Mouse (Mus musculus) adrenal gland, adult (tissue): ENCODE data around the gene Cops6.

Experiments used
- DNase-seq, 2 experiments: peaks; one replicate each; pipeline ENCODE4 v3.0.0; 2022 to 2023; ENCODE audit warnings: low spot score in 1 of 2; ENCODE audit not compliant: inconsistent age in 2 of 2

The Cops6 gene

DNA sequence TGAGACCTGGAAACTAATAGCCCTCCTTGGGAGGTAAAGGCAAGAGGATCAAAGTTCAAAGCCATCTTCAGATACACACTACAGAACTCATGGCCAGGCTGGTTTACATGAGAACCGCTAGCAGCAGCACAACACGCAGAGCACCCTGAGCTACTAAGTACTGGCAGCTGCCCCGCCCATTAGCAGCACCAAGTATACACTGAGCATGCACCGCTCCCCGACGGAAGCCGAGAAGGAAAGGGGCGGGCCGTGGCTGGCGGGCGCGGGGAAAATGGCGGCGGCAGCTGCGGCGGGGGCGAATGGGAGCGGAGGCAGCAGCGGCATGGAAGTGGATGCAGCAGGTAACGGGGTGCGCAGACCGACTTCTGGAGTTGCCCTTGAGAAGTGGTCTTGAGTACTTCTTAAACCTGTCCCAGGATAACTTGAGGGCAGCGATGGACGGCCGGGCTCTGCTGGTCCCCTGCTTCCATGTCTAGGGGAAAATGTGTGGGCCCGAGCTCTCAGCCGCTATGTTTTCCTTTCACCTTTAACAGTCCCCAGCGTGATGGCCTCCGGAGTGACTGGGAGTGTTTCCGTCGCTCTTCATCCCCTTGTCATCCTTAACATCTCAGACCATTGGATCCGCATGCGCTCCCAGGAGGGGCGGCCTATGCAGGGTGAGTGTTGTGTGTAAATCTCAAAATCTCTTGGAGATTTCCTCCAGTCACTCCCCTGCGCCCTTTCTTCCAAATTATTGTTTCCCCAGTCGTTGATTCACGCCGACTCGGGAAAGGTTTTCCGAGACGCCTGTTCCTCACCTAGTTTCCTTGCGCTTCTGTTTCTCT lies at the start of gene Cops6:
Gene Cops6, plus strand, starts transcription at position 230 of the 824 bp plus-strand sequence.
- peak; percentile 95 to 98 for DNase-seq

DNA sequence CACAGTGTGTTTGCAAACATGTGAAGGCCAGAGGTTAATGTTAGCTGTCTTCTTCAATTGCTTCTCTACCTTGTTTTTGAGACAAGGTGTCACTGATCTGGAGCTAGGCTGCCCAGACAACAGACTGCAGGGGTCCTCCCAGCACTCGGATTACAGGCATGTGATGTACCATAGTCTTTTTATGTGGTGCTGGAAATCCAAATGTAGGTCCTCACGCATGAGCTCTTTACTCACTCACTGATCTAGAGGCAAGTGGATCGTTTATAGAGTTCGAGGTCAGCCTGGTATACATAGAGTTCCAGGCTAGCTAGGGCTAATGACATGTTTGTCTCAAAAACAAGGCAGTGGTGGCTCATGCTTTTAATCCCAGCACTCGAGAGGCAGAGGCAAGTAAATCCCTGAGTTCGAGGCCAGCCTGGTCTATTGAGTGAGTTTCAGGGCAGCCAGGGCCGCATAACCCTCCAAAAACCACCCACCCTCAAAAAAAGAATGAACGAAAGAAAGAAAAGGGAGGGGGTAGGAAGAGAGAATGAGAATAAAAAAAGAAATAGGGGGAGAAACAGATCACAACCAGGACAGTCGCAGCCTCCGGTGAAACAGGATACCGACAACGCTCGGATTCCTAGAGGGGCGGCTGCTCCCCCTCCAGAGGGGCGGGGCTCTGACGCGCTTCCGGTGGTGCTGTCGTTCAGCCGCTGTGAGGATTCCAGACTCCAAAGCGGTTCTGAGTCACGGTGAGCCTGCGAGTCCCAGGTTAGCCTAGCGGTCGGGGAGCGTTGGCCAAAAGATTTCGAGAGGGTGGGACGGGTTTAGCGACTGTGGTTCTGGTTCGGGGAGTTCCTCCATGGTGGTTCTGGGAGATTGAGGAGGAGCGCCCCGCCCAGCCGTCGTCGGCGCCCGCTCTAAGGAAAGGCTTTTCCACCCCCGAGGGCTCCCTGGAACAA lies 44.3 kb upstream of the Cops6 start, which contains the start of gene Zscan21:
Gene Zscan21, plus strand, starts transcription at position 649 of the 944 bp plus-strand sequence.
- peak; percentile 94 to 97 for DNase-seq

DNA sequence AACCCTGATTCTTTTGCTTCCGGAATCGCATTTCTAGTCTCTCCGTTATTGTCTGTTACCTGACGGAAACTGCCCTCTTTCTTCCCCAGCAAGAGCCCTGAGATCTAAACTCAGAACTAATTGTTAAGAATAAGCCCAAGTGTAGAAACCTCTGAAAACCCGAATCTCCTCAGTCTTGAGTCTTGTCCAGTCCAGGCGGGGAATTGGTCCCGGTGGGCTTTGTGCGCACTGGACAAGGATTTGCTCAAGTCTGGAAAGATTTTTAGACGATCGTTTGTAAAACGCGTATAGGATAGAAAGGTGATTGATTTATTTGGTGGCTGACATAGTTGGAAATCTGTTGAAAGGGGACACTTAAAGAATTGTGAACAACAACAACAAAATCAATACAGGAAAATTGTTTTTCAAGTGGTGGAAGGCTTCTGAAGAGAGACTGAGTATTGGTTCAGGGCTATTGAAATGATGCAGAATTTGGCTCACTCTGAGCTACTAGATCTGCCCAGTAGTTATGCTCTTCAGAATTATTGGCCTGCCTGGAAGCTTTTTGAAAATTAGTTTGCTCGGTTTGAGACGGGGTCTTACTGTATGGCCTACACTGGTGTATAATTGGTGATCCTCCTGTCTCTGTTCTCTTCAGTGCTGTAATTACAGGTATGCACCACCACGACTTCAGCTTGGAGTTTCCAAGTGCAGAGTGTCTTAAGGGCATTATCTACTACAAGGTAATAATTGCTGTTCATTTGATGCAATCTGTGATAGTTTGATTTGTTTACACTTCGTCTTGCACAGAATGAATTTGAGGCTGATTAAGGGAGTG lies 43.5 kb upstream of the Cops6 start:
- peak in 1 of 2 experiments; percentile 52 for DNase-seq

DNA sequence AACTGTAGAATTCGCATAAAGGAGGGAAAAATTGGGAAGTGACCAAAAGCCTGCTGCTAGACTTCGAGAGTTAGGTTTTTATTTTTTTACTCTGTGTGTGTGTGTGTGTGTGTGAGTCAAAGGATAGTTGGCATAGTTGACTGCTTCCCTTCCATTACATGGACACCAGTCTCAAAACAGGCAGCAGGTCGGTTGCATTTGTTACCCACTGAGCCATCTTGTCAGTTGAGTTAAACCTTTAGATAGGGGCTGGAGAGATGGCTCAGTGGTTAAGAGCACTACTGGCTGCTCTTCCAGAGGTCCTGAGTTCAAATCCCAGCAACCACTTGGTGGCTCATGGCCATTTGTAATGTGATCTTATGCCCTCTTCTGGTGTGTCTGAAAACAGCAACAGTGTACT lies 42.8 kb upstream of the Cops6 start:
- no peak for DNase-seq

DNA sequence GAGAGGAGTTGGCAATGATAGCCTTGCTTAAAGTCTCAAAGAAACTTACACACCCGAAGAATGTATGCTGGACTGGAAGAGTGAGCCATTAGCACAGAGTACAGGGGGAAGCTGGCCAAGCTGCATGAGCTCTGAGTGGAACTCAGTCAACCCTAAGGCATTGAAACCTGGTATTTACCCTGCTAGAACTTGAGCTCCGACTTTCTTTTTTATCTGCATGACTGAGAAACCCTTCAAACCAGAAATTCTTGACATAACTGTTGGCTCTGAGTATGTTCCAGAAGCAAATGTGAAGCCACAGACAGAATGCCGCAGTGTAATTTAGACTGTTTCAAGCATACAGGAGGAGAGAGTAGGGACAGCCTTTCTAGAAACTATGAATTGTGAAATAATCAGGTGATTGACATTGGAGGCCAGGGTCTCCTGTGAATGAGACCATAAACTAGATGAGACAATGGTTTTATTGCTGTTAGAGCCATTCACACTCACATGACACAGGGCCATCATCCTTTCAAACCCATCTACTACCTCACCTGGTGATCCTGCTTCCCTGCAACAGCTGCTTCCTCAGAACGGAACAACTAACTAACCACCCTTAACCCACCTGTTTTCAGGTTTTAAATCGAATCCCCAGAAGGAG lies 28.3 kb upstream of the Cops6 start:
- no peak for DNase-seq

DNA sequence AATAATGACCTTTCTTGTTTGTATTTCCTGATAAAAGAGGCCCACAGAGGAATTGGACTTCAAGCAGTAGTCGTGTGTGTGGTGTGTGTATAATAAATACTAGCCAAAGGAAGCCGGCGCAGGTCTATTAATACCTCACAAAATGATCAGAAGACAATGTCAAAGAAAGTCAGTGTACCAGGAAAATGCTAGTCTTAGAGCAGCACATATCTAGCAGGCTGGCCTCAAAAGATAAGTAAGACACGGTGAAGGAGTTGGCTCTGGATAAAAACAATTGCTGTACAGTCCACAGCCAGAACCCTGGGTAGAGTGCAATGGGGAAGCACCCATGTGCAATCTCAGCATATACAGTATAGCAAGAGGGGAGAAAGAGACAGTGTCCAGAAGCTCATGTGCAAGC lies 23.6 kb upstream of the Cops6 start:
- DNase-seq: no peak

DNA sequence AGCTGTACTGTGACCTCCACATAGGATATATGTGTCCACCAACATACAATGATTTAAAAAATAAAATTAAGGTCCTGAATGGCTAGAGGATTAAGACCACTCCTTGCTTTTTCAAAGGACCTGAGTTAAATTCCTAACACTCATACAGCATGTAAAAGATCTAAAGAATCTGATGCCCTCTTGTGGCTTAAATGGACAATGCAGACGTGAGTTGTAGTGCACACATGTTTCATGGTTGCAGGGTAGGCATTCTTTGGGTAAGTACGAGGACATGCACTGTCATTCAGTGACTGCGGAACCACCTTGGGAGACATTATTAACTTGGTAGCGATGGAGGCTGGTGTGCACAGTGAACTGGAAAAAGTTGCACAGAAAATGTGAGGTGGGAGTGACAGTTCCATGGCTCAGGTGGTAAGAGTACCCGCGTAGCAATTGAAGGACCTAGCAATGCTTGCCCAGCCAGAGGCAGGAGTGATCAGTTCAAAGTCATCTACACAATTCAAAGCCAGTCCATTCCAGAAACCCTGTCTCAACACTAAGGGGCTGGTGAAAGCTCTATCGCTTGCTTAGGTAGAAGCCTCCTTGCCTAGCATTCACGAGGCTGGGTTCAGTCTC lies 22.8 kb upstream of the Cops6 start:
- DNase-seq: peak in 1 of 2 experiments; percentile 73

DNA sequence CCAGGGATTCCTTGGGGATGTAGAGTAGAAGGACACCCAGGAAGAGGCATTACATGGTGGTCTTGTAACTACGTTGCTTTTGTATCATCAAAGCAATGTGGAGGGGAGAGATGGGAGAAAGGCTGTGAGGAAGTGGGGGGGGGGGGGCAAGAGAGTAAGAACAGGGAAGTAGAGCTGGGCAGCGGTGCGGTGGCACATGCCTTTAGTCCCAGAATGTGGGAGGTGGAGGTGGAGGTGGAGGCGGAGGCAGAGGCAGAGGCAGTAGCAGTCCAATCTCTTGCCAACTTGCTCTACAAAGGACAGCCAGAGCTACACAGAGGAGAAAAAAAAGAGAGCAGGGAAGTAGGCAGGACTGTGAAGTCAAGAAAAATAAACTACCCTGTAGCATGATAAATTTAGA lies 22.3 kb upstream of the Cops6 start:
- no peak for DNase-seq

DNA sequence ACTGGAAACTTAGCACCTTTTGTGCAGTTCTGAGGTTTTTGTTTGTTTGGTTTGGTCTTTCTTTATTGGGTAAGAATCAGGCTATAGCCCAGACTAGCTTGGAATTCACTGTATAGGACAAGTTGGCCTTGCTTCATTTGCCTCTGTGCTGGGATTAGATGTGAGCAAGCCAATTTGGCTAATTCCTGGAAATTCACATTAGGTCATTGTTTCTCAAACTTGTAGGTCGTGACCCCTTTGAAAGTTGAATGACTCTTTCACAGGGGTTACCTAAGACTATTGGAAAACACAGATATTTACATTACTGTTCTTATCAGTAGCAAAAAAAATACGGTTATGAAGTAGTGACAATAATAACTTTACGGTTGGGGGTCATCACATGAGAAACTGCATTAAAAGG lies 6.5 kb upstream of the Cops6 start:
- DNase-seq: no peak

DNA sequence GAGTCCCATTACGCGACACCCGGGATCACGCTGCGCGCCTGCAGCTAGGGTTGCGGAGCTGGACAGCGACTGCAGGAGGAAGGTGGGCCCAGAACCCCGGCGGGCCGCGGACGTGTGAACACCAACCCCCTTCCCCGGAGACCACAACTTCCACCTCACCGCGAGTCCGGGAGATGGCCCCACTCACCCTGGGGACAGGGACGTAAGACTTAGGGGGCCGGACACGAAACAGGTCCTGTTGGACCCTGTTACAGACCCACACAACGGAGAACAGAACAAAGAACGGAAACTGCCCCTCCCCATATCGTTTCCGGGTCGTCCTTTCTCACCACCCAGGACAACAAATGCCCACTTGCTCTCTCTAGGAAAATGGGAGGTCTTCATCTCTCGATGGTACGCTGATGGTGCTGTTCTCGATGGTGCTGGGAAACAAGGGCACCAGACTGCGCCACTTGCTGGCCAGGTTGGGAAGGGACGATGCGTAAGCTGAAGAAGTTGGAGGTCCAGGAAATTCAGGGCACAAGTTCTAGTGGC lies 5.4 kb upstream of the Cops6 start, which contains the start of gene Zfp113:
Gene Zfp113, minus strand, starts transcription at position 302 of the 534 bp plus-strand sequence.
- peak; percentile 91 to 97 for DNase-seq

DNA sequence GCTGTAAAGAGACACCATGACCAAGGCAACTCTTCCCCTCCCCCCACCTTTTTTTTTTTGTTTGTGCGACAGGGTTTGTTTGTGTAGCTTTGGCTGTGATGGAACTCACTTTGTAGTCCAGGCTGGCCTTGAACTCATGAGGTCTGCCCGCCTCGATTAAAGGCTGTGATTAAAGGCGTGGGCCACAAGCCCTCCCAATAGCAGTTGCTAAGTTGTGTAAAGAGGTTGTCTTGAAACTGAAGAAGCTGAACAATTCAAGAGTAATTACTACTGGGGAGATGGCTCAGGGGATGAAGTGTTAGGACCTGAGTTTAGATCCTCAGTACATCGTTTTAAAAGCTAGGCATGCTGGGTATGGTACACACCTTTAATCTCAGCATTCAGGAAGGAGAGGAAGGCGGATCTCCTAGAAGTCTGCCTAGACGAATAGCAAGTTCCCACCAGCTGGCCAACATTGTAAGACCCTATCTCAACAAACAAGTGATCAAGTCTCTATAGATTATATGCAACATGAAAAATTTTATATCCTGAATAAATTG lies 578 bp upstream of the Cops6 start:
- no peak for DNase-seq

DNA sequence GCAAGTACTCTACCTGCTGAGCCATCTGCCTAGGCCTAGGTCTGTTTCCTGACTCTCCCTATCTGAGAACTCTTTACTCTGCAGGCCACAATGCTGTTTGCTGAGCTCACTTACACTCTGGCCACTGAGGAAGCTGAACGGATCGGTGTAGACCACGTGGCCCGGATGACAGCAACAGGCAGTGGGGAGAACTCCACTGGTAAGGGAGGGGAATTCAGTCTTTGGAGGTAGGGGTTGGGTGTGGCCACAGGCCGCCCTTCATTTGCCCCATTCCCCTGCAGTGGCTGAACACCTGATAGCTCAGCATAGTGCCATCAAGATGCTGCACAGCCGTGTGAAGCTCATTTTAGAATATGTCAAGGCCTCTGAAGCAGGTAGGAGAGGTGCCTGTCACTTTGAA lies 2.2 kb downstream of the Cops6 start:
- no peak for DNase-seq

DNA sequence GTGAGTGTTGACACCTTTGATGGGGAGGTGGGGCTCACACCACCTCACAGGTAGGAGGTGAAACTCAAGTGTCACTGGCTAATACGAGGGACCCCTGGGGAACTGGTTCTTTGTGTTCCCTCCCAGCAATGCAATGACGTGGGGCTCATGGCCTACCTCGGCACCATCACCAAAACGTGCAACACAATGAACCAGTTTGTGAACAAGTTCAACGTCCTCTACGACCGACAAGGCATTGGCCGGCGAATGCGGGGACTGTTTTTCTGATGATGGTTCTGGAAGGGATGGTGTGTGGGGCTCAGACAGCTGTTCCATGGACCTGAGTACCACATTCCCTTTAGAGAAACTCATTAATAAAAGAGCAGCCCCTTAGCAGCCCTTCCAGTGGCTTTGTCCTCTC lies 2.7 kb downstream of the Cops6 start:
- DNase-seq: peak in 1 of 2 experiments; percentile 25

DNA sequence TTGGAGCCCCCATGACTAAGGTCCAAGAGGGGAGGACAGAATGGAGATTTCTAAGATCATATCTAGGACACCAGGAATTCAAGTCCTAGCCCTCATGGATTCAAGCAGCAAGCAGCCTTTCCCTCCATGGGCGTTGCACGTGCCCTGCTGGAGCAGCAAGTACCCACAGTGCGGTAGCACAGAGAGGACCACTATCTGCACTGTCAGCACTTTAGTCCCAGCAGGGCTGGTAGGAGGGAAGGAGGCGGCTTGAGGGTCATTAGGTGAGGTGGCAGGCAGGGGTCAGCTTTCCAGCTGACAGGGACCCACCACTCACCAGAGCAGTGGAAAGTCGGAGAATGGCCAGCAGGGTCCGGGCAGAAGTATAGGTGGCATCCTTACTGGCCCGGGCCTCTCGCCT lies 4.7 kb downstream of the Cops6 start:
- DNase-seq: peak in 1 of 2 experiments; percentile 35

DNA sequence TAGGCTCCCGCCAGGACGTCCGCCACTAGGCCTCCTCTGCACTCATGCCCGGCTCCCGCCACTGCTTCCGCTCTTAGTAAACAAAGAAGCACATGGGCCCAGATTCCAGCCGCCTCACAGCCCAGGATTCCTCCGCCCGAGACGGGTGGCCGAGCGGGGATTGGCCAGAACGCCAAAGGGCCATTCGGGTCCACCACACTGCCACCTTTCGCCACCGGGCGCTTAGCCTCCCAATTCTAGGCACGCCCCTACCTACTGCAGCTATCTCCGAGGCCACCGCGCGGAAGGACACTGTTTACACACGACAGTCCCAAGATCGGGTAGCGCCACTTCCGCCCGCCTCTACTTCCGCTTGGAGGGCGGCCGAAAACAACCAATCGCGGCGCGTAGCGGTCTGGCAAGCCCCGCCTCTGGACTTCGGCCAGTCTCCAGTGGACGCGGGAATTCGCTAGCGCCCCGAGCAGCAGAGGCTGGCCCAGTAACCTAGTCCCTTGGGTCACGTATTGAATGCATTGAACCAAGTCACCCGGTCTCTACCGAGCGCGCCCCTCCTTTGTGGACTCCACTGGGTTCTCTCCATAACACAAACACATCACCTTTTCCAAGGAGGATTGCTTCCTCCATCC lies 10.2 kb downstream of the Cops6 start:
- peak; percentile 97 to 99 for DNase-seq

DNA sequence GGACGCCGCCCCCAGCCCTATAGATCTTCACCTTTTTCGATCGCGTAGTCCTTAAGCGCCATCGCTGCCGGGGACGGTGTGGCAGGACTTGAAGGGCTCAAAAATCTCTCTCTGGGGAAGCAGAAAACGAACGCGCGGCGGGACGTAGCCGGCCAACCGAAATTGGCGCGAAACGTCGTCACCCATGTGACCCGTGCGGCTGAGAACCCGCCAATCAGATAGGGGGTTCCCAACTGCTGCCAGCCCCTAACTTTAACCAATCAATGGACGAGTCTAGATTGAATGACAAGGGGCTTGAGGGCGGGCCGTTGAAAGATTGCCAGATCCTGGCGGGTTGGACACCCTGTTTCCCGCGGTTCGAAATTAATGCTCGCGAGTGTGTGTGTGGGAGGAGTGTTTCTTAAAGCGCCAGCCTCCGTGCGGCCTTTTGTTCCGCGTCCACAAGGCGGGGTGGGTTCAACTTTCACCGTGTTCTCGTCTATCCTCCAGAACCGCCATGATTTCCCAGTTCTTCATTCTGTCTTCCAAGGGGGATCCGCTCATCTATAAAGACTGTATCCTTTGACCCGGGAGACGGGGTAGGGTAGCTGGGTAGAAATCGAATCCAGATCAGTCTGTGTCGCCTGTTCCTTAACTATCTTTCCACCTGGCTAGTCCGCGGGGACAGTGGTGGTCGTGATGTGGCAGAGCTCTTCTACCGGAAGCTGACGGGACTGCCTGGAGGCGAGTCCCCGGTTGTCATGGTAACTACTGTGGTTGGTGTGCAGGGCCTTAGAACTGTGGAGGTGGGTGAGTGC lies 11.0 kb downstream of the Cops6 start, which contains the start of the genes Ap4m1 and Mcm7:
Gene Ap4m1, plus strand, starts transcription at position 308 of the 797 bp plus-strand sequence.
Gene Mcm7, minus strand, starts transcription at position 728 of the 797 bp plus-strand sequence.
- DNase-seq: peak; percentile 98 to 99

DNA sequence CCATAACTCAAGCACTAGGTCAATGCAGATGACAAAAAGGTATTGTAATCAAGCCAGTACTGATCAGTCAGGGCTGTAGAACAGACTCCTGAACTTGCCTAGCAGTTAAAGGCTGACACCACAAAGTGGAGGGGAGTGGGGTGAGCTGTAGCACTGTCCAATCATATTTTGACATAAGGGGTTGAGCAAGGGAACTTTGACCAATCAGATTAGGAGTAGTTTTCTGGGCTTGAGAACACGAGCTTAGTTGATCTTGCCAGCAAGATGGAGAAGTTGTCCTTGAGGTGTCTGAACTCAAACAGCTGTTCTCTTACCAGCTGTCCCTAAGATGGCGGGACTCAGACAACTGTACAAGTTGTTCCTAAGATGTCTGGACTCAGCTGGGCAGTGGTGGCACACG lies 12.3 kb downstream of the Cops6 start:
- no peak for DNase-seq
